Mouse (Mus musculus): ENCODE results near the gene Rnf224.

- TF ChIP-seq CTCF (IDR thresholded peaks at IDR 0.05; ENCODE audit: low read depth) (no peak), EP300 (optimal IDR thresholded peaks at IDR 0.05) (no peak)
Measured at GRCm38 (mm10) chr2:25264286-25264660, 27.7 kb upstream of the Rnf224 start.

Data from stomach, postnatal 0 days (tissue).